ENCODE assay signal across 10 mouse cellular contexts in the genomic region with DNA sequence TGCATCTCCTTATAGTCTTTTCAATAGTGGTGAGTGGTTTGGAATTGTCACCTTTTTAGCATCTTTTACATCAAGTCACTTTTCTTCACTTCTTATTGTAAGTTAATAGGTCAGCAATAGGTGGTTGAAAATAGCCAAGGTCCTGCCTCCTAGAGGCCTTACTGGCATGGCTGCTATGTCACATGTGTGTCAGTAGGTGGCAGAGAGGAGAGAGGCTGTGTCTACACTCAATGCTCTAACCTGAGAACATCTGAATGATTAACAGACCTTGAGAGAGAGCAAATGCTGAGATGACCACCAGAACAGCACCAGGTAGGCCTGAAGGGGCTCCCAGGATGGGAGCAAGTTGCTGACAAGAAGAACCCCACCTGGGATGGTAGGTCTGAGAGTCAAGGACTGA.
DNase-seq lines count a peak whose midpoint lies in the region; ATAC-seq and TF ChIP-seq lines count a peak whose summit lies in the region.
"Had no signal": no experiment of that assay in that cellular context is flagged by ENCODE, and none has a peak within 500 bp of the region (broad histone marks: within the 10 kb centered on the region; RNA-seq: fewer than 3 reads in every experiment).

No protein-coding gene starts in this region.

- TF ChIP-seq CTCF in spleen, adult 2 months (IDR thresholded peaks at IDR 0.05; ENCODE audit: extremely low read depth, insufficient read depth, insufficient read length, insufficient replicate concordance): peak; percentile 41; the same call in 1 of the 2 replicates
- TF ChIP-seq CTCF in brain, embryonic 14.5 days (IDR thresholded peaks at IDR 0.05; ENCODE audit: borderline replicate concordance, extremely low read depth, insufficient read depth, insufficient read length): peak; percentile 43; the same call in 1 of the 2 replicates
- peak; percentile 72 for TF ChIP-seq CTCF in liver, postnatal 0 days (IDR thresholded peaks at IDR 0.05; ENCODE audit: low read depth)

- no peak for TF ChIP-seq POLR2A in spleen, adult 2 months (IDR thresholded peaks at IDR 0.05; ENCODE audit: low read depth, low read length)
- TF ChIP-seq POLR2A in brain, embryonic 14.5 days (IDR thresholded peaks at IDR 0.05; ENCODE audit: borderline replicate concordance, extremely low read depth, insufficient read depth, insufficient read length, poor library complexity, severe bottlenecking): no peak

- H3K4me1 ChIP-seq in spleen, adult 2 months (ENCODE audit: control insufficient read depth, insufficient read depth, insufficient read length): no peaks in the 10 kb centered on the region
- no peaks in the 10 kb centered on the region for H3K4me1 ChIP-seq in liver, postnatal 0 days (ENCODE audit: insufficient read depth)
- no peaks in the 10 kb centered on the region for H3K4me1 ChIP-seq in forebrain, embryonic 12.5 days
- H3K4me1 ChIP-seq: limb, embryonic 12.5 days; neural tube, embryonic 12.5 days had no signal

- peak in 1 of 2 experiments; percentile 41 for DNase-seq in spleen, adult 2 months (ENCODE audit: low read depth in 1 of 2, low spot score in 2 of 2)
- no peak for DNase-seq in spleen, adult 12 weeks (ENCODE audit: low spot score)
- no peak for DNase-seq in brain, embryonic 14.5 days (ENCODE audit: low read depth)
- DNase-seq in liver, postnatal 0 days: no peak
- DNase-seq in adrenal gland, adult 8-10 months: no peak
- DNase-seq: cerebellum, adult 11 months had no signal

- no peaks in the 10 kb centered on the region for H3K27me3 ChIP-seq in spleen, adult 2 months (ENCODE audit: control insufficient read depth, insufficient read depth, low read length)
- H3K27me3 ChIP-seq in liver, postnatal 0 days (ENCODE audit: insufficient read depth, low read length): no peaks in the 10 kb centered on the region
- no peaks in the 10 kb centered on the region for H3K27me3 ChIP-seq in forebrain, embryonic 12.5 days
- H3K27me3 ChIP-seq: limb, embryonic 12.5 days; neural tube, embryonic 12.5 days had no signal

- no peak overlapping the region for H3K27ac ChIP-seq in spleen, adult 2 months (ENCODE audit: insufficient read depth, low read length)
- H3K27ac ChIP-seq in liver, postnatal 0 days (ENCODE audit: low read depth): no peak overlapping the region
- no peak overlapping the region for H3K27ac ChIP-seq in forebrain, embryonic 12.5 days
- H3K27ac ChIP-seq: limb, embryonic 12.5 days; neural tube, embryonic 12.5 days had no signal

- no peak for TF ChIP-seq EP300 in liver, postnatal 0 days (IDR thresholded peaks at IDR 0.05; ENCODE audit: low read depth)

- H3K4me2 ChIP-seq in liver, postnatal 0 days (ENCODE audit: low read depth, low read length): no peak overlapping the region
- H3K4me2 ChIP-seq in forebrain, embryonic 12.5 days: no peak overlapping the region
- H3K4me2 ChIP-seq: limb, embryonic 12.5 days; neural tube, embryonic 12.5 days had no signal

- H3K9me3 ChIP-seq in liver, postnatal 0 days (ENCODE audit: low read length): no peaks in the 10 kb centered on the region
- no peaks in the 10 kb centered on the region for H3K9me3 ChIP-seq in forebrain, embryonic 12.5 days
- H3K9me3 ChIP-seq: limb, embryonic 12.5 days; neural tube, embryonic 12.5 days had no signal

- no peak overlapping the region for H3K4me3 ChIP-seq in spleen, adult 2 months (ENCODE audit: extremely low read depth, insufficient read depth, insufficient read length)
- no peak overlapping the region for H3K4me3 ChIP-seq in liver, postnatal 0 days (ENCODE audit: low read depth, low read length)
- no peak overlapping the region for H3K4me3 ChIP-seq in forebrain, embryonic 12.5 days (replicated peaks)
- H3K4me3 ChIP-seq: limb, embryonic 12.5 days; neural tube, embryonic 12.5 days had no signal

- H3K9ac ChIP-seq in liver, postnatal 0 days (replicated peaks): no peak overlapping the region
- no peak overlapping the region for H3K9ac ChIP-seq in forebrain, embryonic 12.5 days
- H3K9ac ChIP-seq: limb, embryonic 12.5 days; neural tube, embryonic 12.5 days had no signal

- no peak for ATAC-seq in liver, postnatal 0 days
- ATAC-seq in monocyte, adult 5-6 weeks (replicated peaks; ENCODE audit: insufficient number of reproducible peaks, low FRiP score, low TSS enrichment, poor library complexity, severe bottlenecking): no peak
- no peak for ATAC-seq in forebrain, embryonic 12.5 days (ENCODE audit: low FRiP score)

- H3K36me3 ChIP-seq in spleen, adult 2 months (ENCODE audit: control insufficient read depth, insufficient read depth, low read length): no peaks in the 10 kb centered on the region
- no peaks in the 10 kb centered on the region for H3K36me3 ChIP-seq in liver, postnatal 0 days (replicated peaks; ENCODE audit: insufficient read depth, low read length)
- H3K36me3 ChIP-seq in forebrain, embryonic 12.5 days (replicated peaks): no peaks in the 10 kb centered on the region
- H3K36me3 ChIP-seq: limb, embryonic 12.5 days; neural tube, embryonic 12.5 days had no signal
